Mouse (Mus musculus) MEL (cell line): ENCODE measurements around the gene Asna1.

ENCODE experiments used
- CTCF ChIP-seq, 3 experiments: IDR thresholded peaks in 2 of 3; conservative IDR thresholded peaks in 1 of 3; 2 replicates each; pipeline ENCODE4 v1.5.1; 2011 to 2012; ENCODE audit warnings: low read length in 3 of 3, low read depth in 2 of 3, mild to moderate bottlenecking in 2 of 3, improper control_type of control experiment in 1 of 3, inconsistent platforms in 1 of 3, mixed read lengths in 1 of 3, moderate library complexity in 1 of 3; ENCODE audit not compliant: control insufficient read depth in 1 of 3, insufficient read depth in 1 of 3, poor library complexity in 1 of 3, severe bottlenecking in 1 of 3
- EP300 ChIP-seq, 2 experiments: IDR thresholded peaks; 2 replicates each; pipeline ENCODE4 v1.6.1; 2011; ENCODE audit warnings: improper control_type of control experiment in 2 of 2, low read length in 2 of 2, low read depth in 1 of 2, mild to moderate bottlenecking in 1 of 2
- MAFK ChIP-seq: IDR thresholded peaks from 2 replicates; pipeline ENCODE4 v1.6.1; 2011; ENCODE audit warnings: low read depth, mild to moderate bottlenecking, low read length, improper control_type of control experiment, borderline replicate concordance
- MAX ChIP-seq: IDR thresholded peaks from 2 replicates; pipeline ENCODE4 v1.6.1; 2011; ENCODE audit warnings: low read length, improper control_type of control experiment
- POLR2A ChIP-seq, 2 experiments: IDR thresholded peaks; 2 replicates each; pipeline ENCODE4 v1.6.1; 2011 to 2012; ENCODE audit warnings: low read length in 2 of 2, mild to moderate bottlenecking in 2 of 2, control low read depth in 1 of 2, improper control_type of control experiment in 1 of 2, low read depth in 1 of 2, moderate library complexity in 1 of 2; ENCODE audit not compliant: control insufficient read depth in 1 of 2, insufficient read depth in 1 of 2, poor library complexity in 1 of 2
- POLR2AphosphoS2 ChIP-seq: IDR thresholded peaks from 2 replicates; pipeline ENCODE4 v1.6.1; 2011; ENCODE audit warnings: low read length, improper control_type of control experiment
- TBP ChIP-seq: IDR thresholded peaks from 2 replicates; pipeline ENCODE4 v1.8.0; 2011; ENCODE audit warnings: low read depth, low read length, improper control_type of control experiment
- TCF12 ChIP-seq: IDR thresholded peaks from 2 replicates; pipeline ENCODE4 v1.6.1; 2014; ENCODE audit warnings: low read depth, mild to moderate bottlenecking, inconsistent platforms, low read length, improper control_type of control experiment, moderate library complexity
- ZNF384 ChIP-seq: IDR thresholded peaks from 2 replicates; pipeline ENCODE4 v1.6.1; 2012; ENCODE audit warnings: low read depth, mild to moderate bottlenecking, inconsistent platforms, low read length, improper control_type of control experiment

GRCm38 (mm10) chr8:84976763-84977434, 48.2 kb downstream of the Asna1 start:
- TF ChIP-seq TBP (no peak), MAFK (no peak), ZNF384 (no peak), EP300 (IDR thresholded peaks at IDR 0.05; ENCODE audit: low read depth in 1 of 2, low read length in 2 of 2) (no peak), POLR2A (IDR thresholded peaks at IDR 0.05; ENCODE audit: control insufficient read depth in 1 of 2, insufficient read depth in 1 of 2, low read depth in 1 of 2, low read length in 2 of 2, poor library complexity in 1 of 2) (no peak), CTCF (IDR thresholded peaks at IDR 0.05 in 2 of 3, conservative IDR thresholded peaks at IDR 0.05 in 1 of 3; ENCODE audit: control insufficient read depth in 1 of 3, insufficient read depth in 1 of 3, low read depth in 2 of 3, low read length in 3 of 3, poor library complexity in 1 of 3, severe bottlenecking in 1 of 3) (no peak), TCF12 (no peak), MAX (no peak; the same call in 1 of the 2 replicates), POLR2AphosphoS2 (no peak)
